Mouse (Mus musculus): ENCODE measurements around the gene Plce1.

The Plce1 gene

GRCm38 (mm10) chr19:38709376-38709775 lies 228.5 kb downstream of the Plce1 start:
- in situ Hi-C loops (cut with MboI, MseI), result no loop called here

- in situ Hi-C loops (cut with MboI, MseI), result no loop called here
Observed at GRCm38 (mm10) chr19:38721808-38722207, 240.9 kb downstream of the Plce1 start.

GRCm38 (mm10) chr19:38722982-38723381 lies 242.1 kb downstream of the Plce1 start:
- in situ Hi-C loops (cut with MboI, MseI), result no loop called here

- in situ Hi-C loops (cut with MboI, MseI), result no loop called here
Observed at GRCm38 (mm10) chr19:38723969-38724368, 243.1 kb downstream of the Plce1 start.

- in situ Hi-C loops (cut with MboI, MseI), result no loop called here
Observed at GRCm38 (mm10) chr19:38728842-38729241, 247.9 kb downstream of the Plce1 start.

- in situ Hi-C loops (cut with MboI, MseI), result no loop called here
Observed at GRCm38 (mm10) chr19:38729264-38729663, 248.4 kb downstream of the Plce1 start.

GRCm38 (mm10) chr19:38744546-38744945 lies 263.6 kb downstream of the Plce1 start:
- in situ Hi-C loops (cut with MboI, MseI), result no loop called here

GRCm38 (mm10) chr19:38745810-38746491 lies 265.0 kb downstream of the Plce1 start:
- in situ Hi-C loops (cut with MboI, MseI), result no loop called here

- in situ Hi-C loops (cut with MboI, MseI), result no loop called here
Observed at GRCm38 (mm10) chr19:38746492-38747014, 265.6 kb downstream of the Plce1 start.

GRCm38 (mm10) chr19:38750192-38750591 lies 269.3 kb downstream of the Plce1 start:
- in situ Hi-C loops (cut with MboI, MseI), result no loop called here

- in situ Hi-C loops (cut with MboI, MseI), result no loop called here
Observed at GRCm38 (mm10) chr19:38757161-38757560, 276.3 kb downstream of the Plce1 start.

- in situ Hi-C loops (cut with MboI, MseI), result no loop called here
Observed at GRCm38 (mm10) chr19:38758056-38758455, 277.1 kb downstream of the Plce1 start.

- in situ Hi-C loops (cut with MboI, MseI), result no loop called here
Observed at GRCm38 (mm10) chr19:38758685-38759472, 278.0 kb downstream of the Plce1 start.

GRCm38 (mm10) chr19:38760441-38760840 lies 279.5 kb downstream of the Plce1 start:
- in situ Hi-C loops (cut with MboI, MseI), result no loop called here

GRCm38 (mm10) chr19:38766306-38766705 lies 285.4 kb downstream of the Plce1 start:
- in situ Hi-C loops (cut with MboI, MseI), result loop anchor here (5.0 kb wide), 1 partner anchor 49 kb away; no protein-coding TSS in a partner anchor

- in situ Hi-C loops (cut with MboI, MseI), result loop anchor here (5.0 kb wide), 1 partner anchor 363 kb away; no protein-coding TSS in a partner anchor
Observed at GRCm38 (mm10) chr19:38775548-38775947, 294.6 kb downstream of the Plce1 start.

- in situ Hi-C loops (cut with MboI, MseI), result loop anchor here (5.0 kb wide), 1 partner anchor 367 kb away; no protein-coding TSS in a partner anchor
Observed at GRCm38 (mm10) chr19:38778805-38779204, 297.9 kb downstream of the Plce1 start.

GRCm38 (mm10) chr19:38783542-38783941 lies 302.6 kb downstream of the Plce1 start:
- in situ Hi-C loops (cut with MboI, MseI), result no loop called here

GRCm38 (mm10) chr19:38787756-38788155 lies 306.8 kb downstream of the Plce1 start:
- in situ Hi-C loops (cut with MboI, MseI), result no loop called here

- in situ Hi-C loops (cut with MboI, MseI), result no loop called here
Observed at GRCm38 (mm10) chr19:38793563-38794045, 312.7 kb downstream of the Plce1 start.

GRCm38 (mm10) chr19:38796546-38796945 lies 315.6 kb downstream of the Plce1 start:
- in situ Hi-C loops (cut with MboI, MseI), result no loop called here

- in situ Hi-C loops (cut with MboI, MseI), result no loop called here
Observed at GRCm38 (mm10) chr19:38798291-38798690, 317.4 kb downstream of the Plce1 start.

Data from T-helper 1 cell (primary cell).